Mouse (Mus musculus) central nervous system, embryonic 18 days (tissue): ENCODE results near the gene Psg21. TPM values are rescaled to one million over a fixed set of nuclear protein-coding genes. Genes with fewer than 3 reads are reported as not detected.

ENCODE experiments used
- polyA plus RNA-seq: library from polyadenylated mRNA; depleted of rRNA; stranded (reverse); fragments of >200 nt; gene quantifications from 2 replicates; pipeline ENCODE4 v1.2.3, GENCODE M21; 2012; rRNA removed

Gene Psg21
- not detected in 2 replicates for polyA plus RNA-seq

GRCm38 (mm10) chr7:18656625-18657024 is at the start of gene Psg21:
Gene Psg21 (minus strand): TSS chr7:18656725.

GRCm38 (mm10) chr7:18686085-18686484 is 29.6 kb upstream of the Psg21 start, which contains the start of gene Psg20:
Gene Psg20 (minus strand): TSS chr7:18686185.

GRCm38 (mm10) chr7:18616401-18616800 is 40.1 kb downstream of the Psg21 start, which contains the start of gene Psg23:
Gene Psg23 (minus strand): TSS chr7:18616501.

Other genes with a start within 250 kb of the Psg21 start
- not detected in 2 replicates for gene Psg28, start 224.7 kb downstream of the Psg21 start, polyA plus RNA-seq
- gene Psg26, start 172.5 kb downstream of the Psg21 start, polyA plus RNA-seq, result not detected in 2 replicates
- not detected in 2 replicates for gene Psg25, start 124.5 kb downstream of the Psg21 start, polyA plus RNA-seq
- gene Psg27, start 89.4 kb downstream of the Psg21 start, polyA plus RNA-seq, result not detected in 2 replicates
- not detected in 2 replicates for gene Psg23, start 40.2 kb downstream of the Psg21 start, polyA plus RNA-seq
- gene Psg20, start 29.5 kb upstream of the Psg21 start, polyA plus RNA-seq, result not detected in 2 replicates
- not detected in 2 replicates for gene Psg22, start 61.4 kb upstream of the Psg21 start, polyA plus RNA-seq
- 0.05 TPM in 1 of 2 replicates, not detected in the other for gene Psg19, start 141.8 kb upstream of the Psg21 start, polyA plus RNA-seq
- gene Psg17, start 164.9 kb upstream of the Psg21 start, polyA plus RNA-seq, result 0.19 and 0.23 TPM in 2 replicates
- gene Mill2, start 183.2 kb upstream of the Psg21 start, polyA plus RNA-seq, result 1.3 and 1.4 TPM in 2 replicates
- gene Pglyrp1, start 214.6 kb upstream of the Psg21 start, polyA plus RNA-seq, result 26.6 and 31.5 TPM in 2 replicates